ENCODE assay signal across 23 mouse cellular contexts in genomic region chr6:90539271-90539670, GRCm38 (mm10). TPM values are rescaled to one million over a fixed set of nuclear protein-coding genes. Genes with fewer than 3 reads are reported as not detected.
DNase-seq lines count a peak whose midpoint lies in the region; ATAC-seq lines count a peak whose summit lies in the region.
"Had no signal": no experiment of that assay in that cellular context is flagged by ENCODE, and none has a peak within 500 bp of the region (broad histone marks: within the 10 kb centered on the region; RNA-seq: fewer than 3 reads in every experiment).

No protein-coding gene starts in this region.

- H3K9ac ChIP-seq in hindbrain, embryonic 15.5 days: no peak overlapping the region
- no peak overlapping the region for H3K9ac ChIP-seq in hindbrain, embryonic 14.5 days
- H3K9ac ChIP-seq in midbrain, embryonic 16.5 days (ENCODE audit: low read depth, low read length): no peak overlapping the region
- H3K9ac ChIP-seq in midbrain, embryonic 14.5 days (replicated peaks; ENCODE audit: low read length): no peak overlapping the region
- H3K9ac ChIP-seq: embryonic facial prominence, embryonic 13.5 days; forebrain, embryonic 12.5 days; limb, embryonic 15.5 days had no signal

- H3K27me3 ChIP-seq in hindbrain, embryonic 15.5 days: no peaks in the 10 kb centered on the region
- no peaks in the 10 kb centered on the region for H3K27me3 ChIP-seq in hindbrain, embryonic 14.5 days (ENCODE audit: control insufficient read depth, insufficient read depth, low read length)
- H3K27me3 ChIP-seq in midbrain, embryonic 16.5 days (ENCODE audit: control insufficient read depth, insufficient read depth, low read depth, low read length): no peaks in the 10 kb centered on the region
- no peaks in the 10 kb centered on the region for H3K27me3 ChIP-seq in midbrain, embryonic 14.5 days (ENCODE audit: control insufficient read depth, insufficient read depth, low read length)
- H3K27me3 ChIP-seq: embryonic facial prominence, embryonic 13.5 days; limb, embryonic 15.5 days had no signal

- no peaks in the 10 kb centered on the region for H3K36me3 ChIP-seq in hindbrain, embryonic 15.5 days
- no peaks in the 10 kb centered on the region for H3K36me3 ChIP-seq in hindbrain, embryonic 14.5 days (replicated peaks; ENCODE audit: control insufficient read depth, insufficient read depth)
- no peaks in the 10 kb centered on the region for H3K36me3 ChIP-seq in midbrain, embryonic 16.5 days (ENCODE audit: control insufficient read depth, insufficient read depth, low read length)
- H3K36me3 ChIP-seq in midbrain, embryonic 14.5 days (ENCODE audit: control insufficient read depth, insufficient read depth, low read length): no peaks in the 10 kb centered on the region
- H3K36me3 ChIP-seq: embryonic facial prominence, embryonic 13.5 days; forebrain, embryonic 12.5 days; limb, embryonic 15.5 days had no signal

- DNase-seq in adrenal gland, adult 2 months: peak; percentile 25
- no peak for DNase-seq in adrenal gland, postnatal 4 days (ENCODE audit: low spot score in 2 of 2)
- peak; percentile 37 for DNase-seq in gastrocnemius, postnatal 14 days
- no peak for DNase-seq in gastrocnemius, postnatal 36 days
- DNase-seq in hindbrain, embryonic 14.5 days (ENCODE audit: low spot score): no peak
- DNase-seq in midbrain, embryonic 14.5 days: no peak
- DNase-seq: cerebellum, adult 8-10 months; cerebellum, postnatal 36 days; embryo, embryonic 11 days; kidney, adult 18-20 months; layer of hippocampus, adult 9-11 months; lung, postnatal 4 days; thymus, adult 18-20 months; thymus, postnatal 36 days had no signal

- no peak overlapping the region for H3K4me2 ChIP-seq in hindbrain, embryonic 15.5 days
- H3K4me2 ChIP-seq in hindbrain, embryonic 14.5 days (replicated peaks): no peak overlapping the region
- no peak overlapping the region for H3K4me2 ChIP-seq in midbrain, embryonic 16.5 days (ENCODE audit: low read length)
- no peak overlapping the region for H3K4me2 ChIP-seq in midbrain, embryonic 14.5 days (ENCODE audit: low read length)
- H3K4me2 ChIP-seq: embryonic facial prominence, embryonic 13.5 days; forebrain, embryonic 12.5 days; heart, embryonic 11.5 days; limb, embryonic 15.5 days had no signal

- H3K4me1 ChIP-seq in hindbrain, embryonic 15.5 days (replicated peaks): peaks cover 14% of the 10 kb centered on the region; the same call in 1 of the 2 replicates
- H3K4me1 ChIP-seq in hindbrain, embryonic 14.5 days (replicated peaks; ENCODE audit: control insufficient read depth, insufficient read depth, low read length): no peaks in the 10 kb centered on the region
- peaks cover 4% of the 10 kb centered on the region; the same call in 1 of the 2 replicates for H3K4me1 ChIP-seq in midbrain, embryonic 16.5 days (ENCODE audit: control insufficient read depth, insufficient read depth, low read length)
- H3K4me1 ChIP-seq in midbrain, embryonic 14.5 days (ENCODE audit: control insufficient read depth, insufficient read depth, low read length): peaks cover 4% of the 10 kb centered on the region; the same call in 1 of the 2 replicates
- H3K4me1 ChIP-seq: embryonic facial prominence, embryonic 13.5 days; limb, embryonic 15.5 days had no signal

- H3K9me3 ChIP-seq in hindbrain, embryonic 15.5 days: no peaks in the 10 kb centered on the region
- H3K9me3 ChIP-seq in hindbrain, embryonic 14.5 days (ENCODE audit: control insufficient read depth, low read length): no peaks in the 10 kb centered on the region
- H3K9me3 ChIP-seq in midbrain, embryonic 16.5 days (replicated peaks; ENCODE audit: control insufficient read depth, low read length, poor library complexity, severe bottlenecking): no peaks in the 10 kb centered on the region
- H3K9me3 ChIP-seq in midbrain, embryonic 14.5 days (ENCODE audit: control insufficient read depth, low read length): no peaks in the 10 kb centered on the region
- H3K9me3 ChIP-seq: embryonic facial prominence, embryonic 13.5 days; forebrain, embryonic 12.5 days; limb, embryonic 15.5 days had no signal

- no peak overlapping the region for H3K4me3 ChIP-seq in hindbrain, embryonic 15.5 days
- H3K4me3 ChIP-seq in hindbrain, embryonic 14.5 days (replicated peaks; ENCODE audit: low read length): no peak overlapping the region
- no peak overlapping the region for H3K4me3 ChIP-seq in midbrain, embryonic 16.5 days (ENCODE audit: low read depth, low read length)
- H3K4me3 ChIP-seq in midbrain, embryonic 14.5 days (replicated peaks; ENCODE audit: low read depth, low read length): no peak overlapping the region
- H3K4me3 ChIP-seq: embryonic facial prominence, embryonic 13.5 days; erythroblast, embryonic 14.5 days; forebrain, embryonic 12.5 days; limb, embryonic 15.5 days had no signal

- 86% methylated on average over 4 of the region's 4 CpGs for WGBS in hindbrain, embryonic 15.5 days
- WGBS in hindbrain, embryonic 14.5 days: 87% methylated on average over 4 of the region's 4 CpGs
- WGBS in midbrain, embryonic 16.5 days: 97% methylated on average over 4 of the region's 4 CpGs
- 98% methylated on average over 4 of the region's 4 CpGs for WGBS in midbrain, embryonic 14.5 days

- no peak for ATAC-seq in hindbrain, embryonic 15.5 days (ENCODE audit: low FRiP score, low read depth)
- ATAC-seq in hindbrain, embryonic 14.5 days (ENCODE audit: low FRiP score): no peak
- no peak for ATAC-seq in midbrain, embryonic 16.5 days
- no peak for ATAC-seq in midbrain, embryonic 14.5 days (ENCODE audit: low FRiP score, low TSS enrichment)
- ATAC-seq: activated CD4-positive, CD25-positive, alpha-beta regulatory T cell, adult 4 months; inflammation-experienced regulatory T-cells, adult 6 months had no signal

- intact Hi-C loops in gastrocnemius, postnatal 14 days (cut with DNase I; ENCODE audit: low total_unique reads): loop anchor here (5.0 kb wide), 2 partner anchors 38 to 107 kb away; no protein-coding TSS in a partner anchor
- intact Hi-C loops in gastrocnemius, postnatal 36 days (cut with DNase I): loop anchor here (5.0 kb wide), 2 partner anchors 92 to 107 kb away; no protein-coding TSS in a partner anchor

- H3K27ac ChIP-seq in hindbrain, embryonic 15.5 days (replicated peaks): peak overlapping the region; percentile 47; the same call in 1 of the 2 replicates
- H3K27ac ChIP-seq in hindbrain, embryonic 14.5 days: no peak overlapping the region
- peak overlapping the region; percentile 77; the same call in 1 of the 2 replicates for H3K27ac ChIP-seq in midbrain, embryonic 16.5 days (ENCODE audit: low read length)
- H3K27ac ChIP-seq in midbrain, embryonic 14.5 days (replicated peaks; ENCODE audit: low read depth, low read length): no peak overlapping the region
- H3K27ac ChIP-seq: embryonic facial prominence, embryonic 13.5 days; forebrain, embryonic 12.5 days; limb, embryonic 15.5 days had no signal

RNA-seq across cellular contexts. Expression of gene Aldh1l1, which starts 53.0 kb away (rescaled TPM):
- total RNA-seq in adrenal gland, adult 2 months (2021): 100 to 1,000 TPM; 136 to 202 TPM
- polyA plus RNA-seq in adrenal gland, adult 2 months (2012; rRNA removed): 83.4 and 111 TPM in 2 replicates
- 10 to 100 TPM; 70.6 to 81.5 TPM for total RNA-seq in adrenal gland, postnatal 4 days (2021)
- total RNA-seq in gastrocnemius, postnatal 14 days (2021): 1 to 10 TPM; 3.0 to 6.8 TPM
- total RNA-seq in gastrocnemius, postnatal 36 days (2021): 1 to 10 TPM; 2.9 to 4.0 TPM
- 65.8 and 81.7 TPM in 2 replicates for polyA plus RNA-seq in hindbrain, embryonic 15.5 days (2015; fragmentation: Nextera tagmentation; extraction: Ambion mirVana)
- polyA plus RNA-seq in hindbrain, embryonic 14.5 days (2014; fragmentation: Nextera tagmentation; extraction: Ambion mirVana): 47.0 and 53.8 TPM in 2 replicates
- 46.5 and 72.2 TPM in 2 replicates for polyA plus RNA-seq in midbrain, embryonic 16.5 days (2015; fragmentation: Nextera tagmentation; extraction: Ambion mirVana)
- polyA plus RNA-seq in midbrain, embryonic 14.5 days (2014; fragmentation: Nextera tagmentation; extraction: Ambion mirVana): 44.5 and 51.9 TPM in 2 replicates
- polyA plus RNA-seq: erythroblast, embryonic 14.5 days had no signal

Comparison
In these comparisons a context has a peak if more than half of its experiments do, and no peak if none do; other contexts are left out.
1. DNase-seq: peak in adrenal gland, adult 2 months (single experiment) and gastrocnemius, postnatal 14 days (single experiment); none in adrenal gland, postnatal 4 days (0 of 2), gastrocnemius, postnatal 36 days (0 of 2), hindbrain, embryonic 14.5 days (single experiment) and midbrain, embryonic 14.5 days (single experiment).
2. H3K27ac ChIP-seq: peak in hindbrain, embryonic 15.5 days (single experiment) and midbrain, embryonic 16.5 days (single experiment); none in hindbrain, embryonic 14.5 days (single experiment) and midbrain, embryonic 14.5 days (single experiment).